Mouse (Mus musculus) olfactory bulb, adult 2 months (tissue): Measurements from ENCODE around the gene Trpm7. TPM values are rescaled to one million over a fixed set of nuclear protein-coding genes. Genes with fewer than 3 reads are reported as not detected.

Experiments
- H3K27ac ChIP-seq: fragments of 200-500 bp; 2 replicates; pipeline ENCODE4 v1.5.1; 2012; ENCODE audit warnings: low read depth, low read length; ENCODE audit not compliant: insufficient read depth
- H3K4me1 ChIP-seq: fragments of 200-500 bp; 2 replicates; pipeline ENCODE4 v1.6.1; 2012; ENCODE audit warnings: low read length; ENCODE audit not compliant: control insufficient read depth, insufficient read depth
- H3K4me3 ChIP-seq: fragments of 200-500 bp; 2 replicates; pipeline ENCODE4 v1.5.1; 2012; ENCODE audit warnings: mild to moderate bottlenecking, low read depth, low read length, moderate library complexity; ENCODE audit not compliant: insufficient read depth
- CTCF ChIP-seq: fragments of 200-500 bp; IDR thresholded peaks from 2 replicates; pipeline ENCODE4 v1.5.1; 2012; ENCODE audit warnings: low read depth, mild to moderate bottlenecking, low read length, moderate library complexity; ENCODE audit not compliant: insufficient read depth
- POLR2A ChIP-seq: fragments of 200-500 bp; IDR thresholded peaks from 2 replicates; pipeline ENCODE4 v1.6.1; 2012; ENCODE audit warnings: mild to moderate bottlenecking, low read depth, low read length, moderate library complexity; ENCODE audit not compliant: insufficient read depth
- WGBS: fragments of 180-500 bp; shearing (Covaris S2); methylation state at CpG from one replicate; pipeline ENCODE4 v1.1.7; 2018; 5-methylcytosine and 5-hydroxymethylcytosine counted together
- polyA plus RNA-seq: library from polyadenylated mRNA; stranded (reverse); fragments of >200 nt; gene quantifications from 2 replicates; pipeline ENCODE4 v1.2.4, GENCODE M21; 2012; ENCODE audit warnings: low replicate concordance; ENCODE audit not compliant: missing spikeins, insufficient read depth, insufficient read length

The Trpm7 gene
- 111 and 261 TPM in 2 replicates for polyA plus RNA-seq

GRCm38 (mm10) chr2:126875871-126876796 lies at the start of gene Trpm7:
Gene Trpm7, minus strand, starts transcription at chr2:126876230.
- H3K4me1 ChIP-seq = peaks cover 2% of the 10 kb centered on the region; the same call in 1 of the 2 replicates
- peak within 1 kb of the TSS; percentile 92 for H3K4me3 ChIP-seq
- TF ChIP-seq CTCF (no peak), POLR2A (peak; percentile 88)
- peak within 1 kb of the TSS; percentile 89 for H3K27ac ChIP-seq
- WGBS = under 1% methylated on average over 81 of the region's 81 CpGs

- Histone ChIP-seq H3K27ac (no peak overlapping the region), H3K4me3 (no peak overlapping the region), H3K4me1 (no peaks in the 10 kb centered on the region)
- WGBS = 69% methylated on average over 12 of the region's 12 CpGs
- TF ChIP-seq POLR2A (no peak), CTCF (no peak)
Observed at GRCm38 (mm10) chr2:126920358-126921060, 44.5 kb upstream of the Trpm7 start.

- H3K27ac ChIP-seq = no peak overlapping the region
- no peaks in the 10 kb centered on the region for H3K4me1 ChIP-seq
- WGBS = 71% methylated on average over 1 of the region's 1 CpGs
- no peak overlapping the region for H3K4me3 ChIP-seq
- TF ChIP-seq CTCF = no peak
- no peak for TF ChIP-seq POLR2A
Observed at GRCm38 (mm10) chr2:126916236-126916635, 40.2 kb upstream of the Trpm7 start.

GRCm38 (mm10) chr2:126914096-126914495 lies 38.1 kb upstream of the Trpm7 start:
- WGBS = 68% methylated on average over 4 of the region's 4 CpGs
- Histone ChIP-seq H3K27ac (no peak overlapping the region), H3K4me3 (no peak overlapping the region), H3K4me1 (no peaks in the 10 kb centered on the region)
- TF ChIP-seq POLR2A (no peak), CTCF (no peak)

- TF ChIP-seq CTCF (no peak), POLR2A (no peak)
- Histone ChIP-seq H3K4me1 (no peaks in the 10 kb centered on the region), H3K4me3 (no peak overlapping the region), H3K27ac (no peak overlapping the region)
- WGBS = 79% methylated on average over 3 of the region's 3 CpGs
Observed at GRCm38 (mm10) chr2:126904162-126904561, 28.1 kb upstream of the Trpm7 start.

- no peak overlapping the region for H3K4me3 ChIP-seq
- 78% methylated on average over 9 of the region's 9 CpGs for WGBS
- no peak overlapping the region for H3K27ac ChIP-seq
Observed at GRCm38 (mm10) chr2:126897511-126897910, 21.5 kb upstream of the Trpm7 start.

GRCm38 (mm10) chr2:126896941-126897340 lies 20.9 kb upstream of the Trpm7 start:
- H3K4me3 ChIP-seq = no peak overlapping the region
- H3K4me1 ChIP-seq = no peaks in the 10 kb centered on the region
- 79% methylated on average over 6 of the region's 6 CpGs for WGBS
- no peak overlapping the region for H3K27ac ChIP-seq
- TF ChIP-seq POLR2A (no peak), CTCF (no peak)

More at GRCm38 (mm10) chr2:126897511-126897910, 21.5 kb upstream of the Trpm7 start:
- H3K4me1 ChIP-seq = no peaks in the 10 kb centered on the region
- TF ChIP-seq POLR2A (no peak), CTCF (no peak)

GRCm38 (mm10) chr2:126894245-126894644 lies 18.2 kb upstream of the Trpm7 start:
- no peak overlapping the region for H3K4me3 ChIP-seq
- H3K27ac ChIP-seq = no peak overlapping the region
- TF ChIP-seq CTCF (no peak), POLR2A (no peak)
- 99% methylated on average over 3 of the region's 3 CpGs for whole genome bisulfite sequencing
- no peaks in the 10 kb centered on the region for H3K4me1 ChIP-seq

- Histone ChIP-seq H3K4me1 (no peaks in the 10 kb centered on the region), H3K27ac (no peak overlapping the region), H3K4me3 (no peak overlapping the region)
- WGBS = 91% methylated on average over 7 of the region's 7 CpGs
- no peak for TF ChIP-seq CTCF
- no peak for TF ChIP-seq POLR2A
Observed at GRCm38 (mm10) chr2:126892316-126892715, 16.3 kb upstream of the Trpm7 start.
